ENCODE assay signal across 18 mouse cellular contexts in the genomic region with DNA sequence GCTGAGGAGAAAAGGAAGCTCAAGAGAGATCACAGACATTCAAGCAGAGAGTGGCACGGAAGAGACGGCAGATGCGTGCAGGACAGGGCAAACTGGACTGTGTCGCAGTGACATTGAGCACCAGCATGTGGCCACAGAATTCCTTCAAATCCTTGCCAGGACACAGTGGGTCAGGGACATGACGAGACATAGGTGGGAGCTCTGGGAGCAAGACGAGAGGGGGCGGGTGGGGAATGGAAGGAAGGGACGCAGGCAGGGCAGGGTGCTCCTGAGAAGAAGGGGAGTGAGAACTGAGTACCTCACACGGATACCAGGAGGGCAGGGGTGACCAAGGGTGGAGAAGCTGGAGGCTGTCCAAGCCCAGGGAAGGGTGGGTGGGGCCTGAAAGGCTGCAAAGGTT.
"Had no signal": no experiment of that assay in that cellular context is flagged by ENCODE, and none has a peak within 500 bp of the region (broad histone marks: within the 10 kb centered on the region; RNA-seq: fewer than 3 reads in every experiment).

No protein-coding gene starts in this region.

- ATAC-seq: liver, postnatal 0 days; midbrain, embryonic 13.5 days; midbrain, embryonic 15.5 days had no signal

- H3K27ac ChIP-seq: liver, embryonic 13.5 days; liver, embryonic 15.5 days; macrophage; midbrain, embryonic 13.5 days; midbrain, embryonic 15.5 days; neural tube, embryonic 12.5 days had no signal

- H3K9me3 ChIP-seq: liver, embryonic 13.5 days; liver, embryonic 15.5 days; megakaryocyte, embryonic 14.5 days; midbrain, embryonic 13.5 days; midbrain, embryonic 15.5 days; neural tube, embryonic 12.5 days had no signal

- H3K4me2 ChIP-seq: liver, embryonic 11.5 days; liver, embryonic 13.5 days; liver, embryonic 15.5 days; lung, embryonic 14.5 days; midbrain, embryonic 11.5 days; midbrain, embryonic 13.5 days; midbrain, embryonic 15.5 days; neural tube, embryonic 12.5 days had no signal

- H3K4me3 ChIP-seq: liver, embryonic 13.5 days; liver, embryonic 15.5 days; megakaryocyte, embryonic 14.5 days; midbrain, embryonic 13.5 days; midbrain, embryonic 15.5 days; neural tube, embryonic 12.5 days had no signal

- H3K9ac ChIP-seq: liver, embryonic 13.5 days; liver, embryonic 15.5 days; liver, postnatal 0 days; lung, embryonic 14.5 days; midbrain, embryonic 13.5 days; midbrain, embryonic 15.5 days; neural tube, embryonic 12.5 days had no signal

- H3K36me3 ChIP-seq: liver, embryonic 13.5 days; liver, embryonic 15.5 days; midbrain, embryonic 13.5 days; midbrain, embryonic 15.5 days; neural tube, embryonic 12.5 days had no signal

- H3K27me3 ChIP-seq: liver, embryonic 13.5 days; liver, embryonic 15.5 days; midbrain, embryonic 13.5 days; midbrain, embryonic 15.5 days; neural tube, embryonic 12.5 days had no signal

- H3K4me1 ChIP-seq: liver, embryonic 13.5 days; liver, embryonic 15.5 days; megakaryocyte, embryonic 14.5 days; midbrain, embryonic 13.5 days; midbrain, embryonic 15.5 days; neural tube, embryonic 12.5 days had no signal

- DNase-seq: liver, embryonic 13.5 days; liver, postnatal 0 days; lung, postnatal 14 days; lung, postnatal 36 days; right cerebral cortex, postnatal 25 days; right cerebral cortex, postnatal 4 days; thymus, adult 2 months; thymus, postnatal 25 days; thymus, postnatal 4 days had no signal
